ENCODE assay signal across 17 mouse cellular contexts in the genomic region with DNA sequence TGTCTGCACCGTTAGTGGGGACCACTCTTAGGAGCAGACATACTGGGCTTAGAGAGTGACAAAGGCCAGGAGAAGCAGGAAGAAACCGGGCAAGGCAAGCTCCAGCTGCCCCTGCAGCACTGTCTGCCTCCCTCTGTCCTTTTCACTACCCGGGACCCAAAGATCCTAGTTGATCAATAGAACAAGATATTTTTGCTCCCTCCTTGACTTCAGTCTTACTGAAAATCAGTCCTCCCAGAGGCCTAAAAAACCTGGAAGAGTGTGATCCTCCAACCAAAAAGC. TPM values are rescaled to one million over a fixed set of nuclear protein-coding genes. Genes with fewer than 3 reads are reported as not detected.
DNase-seq lines count a peak whose midpoint lies in the region; ATAC-seq lines count a peak whose summit lies in the region.
"Had no signal": no experiment of that assay in that cellular context is flagged by ENCODE, and none has a peak within 500 bp of the region (broad histone marks: within the 10 kb centered on the region; RNA-seq: fewer than 3 reads in every experiment).

No protein-coding gene starts in this region.

- no peaks in the 10 kb centered on the region for H3K36me3 ChIP-seq in embryonic facial prominence, embryonic 12.5 days
- no peaks in the 10 kb centered on the region for H3K36me3 ChIP-seq in hindbrain, embryonic 14.5 days (replicated peaks; ENCODE audit: control insufficient read depth, insufficient read depth)
- H3K36me3 ChIP-seq in midbrain, embryonic 15.5 days (replicated peaks), result no peaks in the 10 kb centered on the region
- H3K36me3 ChIP-seq: heart, embryonic 12.5 days; limb, embryonic 13.5 days had no signal

- H3K4me2 ChIP-seq in embryonic facial prominence, embryonic 12.5 days (replicated peaks), result peak overlapping the region; percentile 34
- H3K4me2 ChIP-seq in hindbrain, embryonic 14.5 days (replicated peaks), result peak overlapping the region; percentile 42
- H3K4me2 ChIP-seq in midbrain, embryonic 15.5 days, result peak overlapping the region; percentile 45

- no peak overlapping the region for H3K4me3 ChIP-seq in embryonic facial prominence, embryonic 12.5 days
- H3K4me3 ChIP-seq in hindbrain, embryonic 14.5 days (replicated peaks; ENCODE audit: low read length), result no peak overlapping the region
- H3K4me3 ChIP-seq in midbrain, embryonic 15.5 days, result peak overlapping the region; percentile 22; the same call in 1 of the 2 replicates
- H3K4me3 ChIP-seq: heart, embryonic 12.5 days; limb, embryonic 13.5 days had no signal

- no peak for ATAC-seq in embryonic facial prominence, embryonic 12.5 days (ENCODE audit: insufficient number of reproducible peaks, insufficient read depth, low FRiP score, low TSS enrichment)
- peak; percentile 22; the same call in 1 of the 2 replicates for ATAC-seq in hindbrain, embryonic 14.5 days (ENCODE audit: low FRiP score)
- ATAC-seq in midbrain, embryonic 15.5 days (replicated peaks), result no peak
- ATAC-seq in megakaryocyte progenitor cell, adult 5-6 weeks (replicated peaks; ENCODE audit: poor library complexity), result no peak

- H3K27me3 ChIP-seq in embryonic facial prominence, embryonic 12.5 days, result peaks cover 97% of the 10 kb centered on the region
- peaks cover 85% of the 10 kb centered on the region for H3K27me3 ChIP-seq in hindbrain, embryonic 14.5 days (ENCODE audit: control insufficient read depth, insufficient read depth, low read length)
- peaks cover 61% of the 10 kb centered on the region for H3K27me3 ChIP-seq in midbrain, embryonic 15.5 days (replicated peaks)

- H3K4me1 ChIP-seq in embryonic facial prominence, embryonic 12.5 days, result peaks cover 6% of the 10 kb centered on the region; the same call in 1 of the 2 replicates
- 0 out of 2 replicates have a peak, but pooled peaks cover 4% of the 10 kb centered on the region for H3K4me1 ChIP-seq in hindbrain, embryonic 14.5 days (replicated peaks; ENCODE audit: control insufficient read depth, insufficient read depth, low read length)
- peaks cover 9% of the 10 kb centered on the region for H3K4me1 ChIP-seq in midbrain, embryonic 15.5 days
- H3K4me1 ChIP-seq: heart, embryonic 12.5 days had no signal

- H3K27ac ChIP-seq in embryonic facial prominence, embryonic 12.5 days, result no peak overlapping the region
- no peak overlapping the region for H3K27ac ChIP-seq in hindbrain, embryonic 14.5 days
- no peak overlapping the region for H3K27ac ChIP-seq in midbrain, embryonic 15.5 days
- H3K27ac ChIP-seq: limb, embryonic 13.5 days had no signal

- peak; percentile 43 for DNase-seq in ES-CJ7 (ENCODE audit: low read depth, low spot score)
- no peak for DNase-seq in hindbrain, embryonic 14.5 days (ENCODE audit: low spot score)
- DNase-seq in Muller cell, postnatal 12 days (ENCODE audit: inconsistent ontology term), result no peak
- DNase-seq in kidney, postnatal 36 days, result no peak
- DNase-seq: cerebellum, adult 11-12 months; gastrocnemius, postnatal 14 days; kidney, postnatal 14 days; layer of hippocampus, postnatal 36 days; lung, adult 18-20 months; right cerebral cortex, postnatal 14 days; thymus, postnatal 14 days had no signal

- no peaks in the 10 kb centered on the region for H3K9me3 ChIP-seq in embryonic facial prominence, embryonic 12.5 days
- no peaks in the 10 kb centered on the region for H3K9me3 ChIP-seq in hindbrain, embryonic 14.5 days (ENCODE audit: control insufficient read depth, low read length)
- H3K9me3 ChIP-seq in midbrain, embryonic 15.5 days, result no peaks in the 10 kb centered on the region
- H3K9me3 ChIP-seq: heart, embryonic 12.5 days; limb, embryonic 13.5 days had no signal

- 4% methylated on average over 3 of the region's 3 CpGs for WGBS in embryonic facial prominence, embryonic 12.5 days
- 4% methylated on average over 3 of the region's 3 CpGs for WGBS in hindbrain, embryonic 14.5 days
- 0% methylated on average over 3 of the region's 3 CpGs for WGBS in midbrain, embryonic 15.5 days

- no peak overlapping the region for H3K9ac ChIP-seq in embryonic facial prominence, embryonic 12.5 days
- peak overlapping the region; percentile 21; the same call in 1 of the 2 replicates for H3K9ac ChIP-seq in hindbrain, embryonic 14.5 days
- H3K9ac ChIP-seq in midbrain, embryonic 15.5 days, result no peak overlapping the region; the same call in 1 of the 2 replicates
- H3K9ac ChIP-seq: heart, embryonic 12.5 days; limb, embryonic 13.5 days had no signal

RNA-seq across cellular contexts. Expression of a gene that starts 15.7 kb away (rescaled TPM):
- polyA plus RNA-seq in embryonic facial prominence, embryonic 12.5 days (2016; fragmentation: Nextera tagmentation; extraction: Ambion mirVana), result 1.3 and 1.4 TPM in 2 replicates
- 2.7 and 3.3 TPM in 2 replicates for polyA plus RNA-seq in hindbrain, embryonic 14.5 days (2014; fragmentation: Nextera tagmentation; extraction: Ambion mirVana)
- polyA plus RNA-seq in midbrain, embryonic 15.5 days (2015; fragmentation: Nextera tagmentation; extraction: Ambion mirVana), result 10.9 and 12.7 TPM in 2 replicates
- total RNA-seq in megakaryocyte progenitor cell, adult 5-6 weeks (2015), result not detected in 2 replicates
- not detected in 2 replicates for total RNA-seq in megakaryocyte progenitor cell, adult 5-6 weeks (2017)
- total RNA-seq: adrenal gland, postnatal 4 days; gastrocnemius, postnatal 14 days; layer of hippocampus, postnatal 36 days had no signal
- polyA plus RNA-seq: heart, embryonic 12.5 days; limb, embryonic 13.5 days had no signal
